Mouse (Mus musculus): Measurements from ENCODE around the gene Hcrtr1. TPM values are rescaled to one million over a fixed set of nuclear protein-coding genes. Genes with fewer than 3 reads are reported as not detected.

The Hcrtr1 gene
- polyA plus RNA-seq, 1 experiment: 0.66 TPM

GRCm38 (mm10) chr4:130169411-130169971 lies 30.3 kb upstream of the Hcrtr1 start:
- 84% methylated on average over 16 of the region's 16 CpGs for WGBS
- H3K4me1 ChIP-seq (ENCODE audit: control insufficient read depth, insufficient read depth, low read length): peaks cover 43% of the 10 kb centered on the region
- TF ChIP-seq CTCF (IDR thresholded peaks at IDR 0.05; ENCODE audit: insufficient read depth, low read length): no peak
- no peak for TF ChIP-seq POLR2A (IDR thresholded peaks at IDR 0.05; ENCODE audit: borderline replicate concordance, extremely low read depth, low read depth, low read length)
- H3K4me3 ChIP-seq (replicated peaks; ENCODE audit: extremely low read depth, low read depth, low read length): no peak overlapping the region
- no peak for DNase-seq

- DNase-seq: peak; percentile 85
- H3K4me3 ChIP-seq (replicated peaks; ENCODE audit: extremely low read depth, low read depth, low read length): peak overlapping the region; percentile 18
- WGBS: 29% methylated on average over 16 of the region's 16 CpGs
- peaks cover 43% of the 10 kb centered on the region for H3K4me1 ChIP-seq (ENCODE audit: control insufficient read depth, insufficient read depth, low read length)
- peak; percentile 39; the same call in 1 of the 2 replicates for TF ChIP-seq POLR2A (IDR thresholded peaks at IDR 0.05; ENCODE audit: borderline replicate concordance, extremely low read depth, low read depth, low read length)
- TF ChIP-seq CTCF (IDR thresholded peaks at IDR 0.05; ENCODE audit: insufficient read depth, low read length): no peak
Observed at GRCm38 (mm10) chr4:130168280-130169183, 29.4 kb upstream of the Hcrtr1 start.

DNA sequence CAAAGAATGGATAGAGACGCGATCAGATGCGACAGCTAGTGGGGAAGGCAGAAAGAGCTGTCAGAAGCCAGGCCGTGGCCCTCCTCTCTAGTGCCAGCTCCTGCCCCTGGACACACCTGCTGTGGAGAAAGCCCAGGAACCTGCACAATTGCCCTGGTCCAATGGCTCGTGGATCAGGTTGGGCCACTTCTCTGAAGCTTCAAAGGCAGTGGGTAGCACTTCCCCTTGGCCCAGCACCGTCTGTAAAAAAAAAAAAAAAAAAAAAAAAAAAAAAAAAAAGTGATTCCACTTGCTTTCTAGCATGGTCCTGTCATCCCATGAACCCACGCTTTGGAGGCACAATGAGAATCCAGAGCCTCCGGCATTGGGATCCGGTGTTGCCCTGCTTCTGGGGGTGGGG lies 28.7 kb upstream of the Hcrtr1 start:
- Histone ChIP-seq H3K4me1 (ENCODE audit: control insufficient read depth, insufficient read depth, low read length) (peaks cover 39% of the 10 kb centered on the region), H3K4me3 (replicated peaks; ENCODE audit: extremely low read depth, low read depth, low read length) (peak overlapping the region; percentile 18)
- TF ChIP-seq POLR2A (IDR thresholded peaks at IDR 0.05; ENCODE audit: borderline replicate concordance, extremely low read depth, low read depth, low read length) (peak; percentile 15; the same call in 1 of the 2 replicates), CTCF (IDR thresholded peaks at IDR 0.05; ENCODE audit: insufficient read depth, low read length) (no peak)
- DNase-seq: no peak
- WGBS: 26% methylated on average over 9 of the region's 9 CpGs

DNA sequence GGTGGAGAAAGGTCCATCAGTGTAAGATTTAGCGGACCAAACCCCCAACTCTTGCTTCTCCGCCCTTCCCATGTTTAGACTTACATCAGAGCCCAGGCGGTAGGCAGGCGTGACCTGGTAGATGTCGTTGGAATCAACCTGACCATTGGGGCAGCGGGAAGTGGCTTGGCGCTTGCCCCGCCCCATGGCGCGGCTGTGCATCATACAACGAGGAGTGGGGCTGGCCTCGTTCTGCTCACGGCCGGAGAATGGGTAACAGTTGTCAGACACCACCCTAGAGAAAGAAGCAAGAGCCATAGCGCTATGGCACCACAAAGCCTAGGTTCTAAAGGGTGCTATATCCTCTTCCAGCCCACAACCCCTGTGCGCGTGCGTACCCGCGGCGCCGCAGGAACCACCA lies 28.2 kb upstream of the Hcrtr1 start:
- no peak for TF ChIP-seq CTCF (IDR thresholded peaks at IDR 0.05; ENCODE audit: insufficient read depth, low read length)
- TF ChIP-seq POLR2A (IDR thresholded peaks at IDR 0.05; ENCODE audit: borderline replicate concordance, extremely low read depth, low read depth, low read length): no peak
- DNase-seq: no peak
- Histone ChIP-seq H3K4me1 (ENCODE audit: control insufficient read depth, insufficient read depth, low read length) (peaks cover 38% of the 10 kb centered on the region), H3K4me3 (replicated peaks; ENCODE audit: extremely low read depth, low read depth, low read length) (no peak overlapping the region)
- WGBS: 52% methylated on average over 22 of the region's 22 CpGs

- peaks cover 32% of the 10 kb centered on the region for H3K4me1 ChIP-seq (ENCODE audit: control insufficient read depth, insufficient read depth, low read length)
- no peak for DNase-seq
- no peak for TF ChIP-seq CTCF (IDR thresholded peaks at IDR 0.05; ENCODE audit: insufficient read depth, low read length)
- TF ChIP-seq POLR2A (IDR thresholded peaks at IDR 0.05; ENCODE audit: borderline replicate concordance, extremely low read depth, low read depth, low read length): no peak; the same call in 1 of the 2 replicates
- WGBS: 55% methylated on average over 8 of the region's 8 CpGs
- H3K4me3 ChIP-seq (replicated peaks; ENCODE audit: extremely low read depth, low read depth, low read length): no peak overlapping the region
Observed at GRCm38 (mm10) chr4:130166592-130166991, 27.4 kb upstream of the Hcrtr1 start.

DNA sequence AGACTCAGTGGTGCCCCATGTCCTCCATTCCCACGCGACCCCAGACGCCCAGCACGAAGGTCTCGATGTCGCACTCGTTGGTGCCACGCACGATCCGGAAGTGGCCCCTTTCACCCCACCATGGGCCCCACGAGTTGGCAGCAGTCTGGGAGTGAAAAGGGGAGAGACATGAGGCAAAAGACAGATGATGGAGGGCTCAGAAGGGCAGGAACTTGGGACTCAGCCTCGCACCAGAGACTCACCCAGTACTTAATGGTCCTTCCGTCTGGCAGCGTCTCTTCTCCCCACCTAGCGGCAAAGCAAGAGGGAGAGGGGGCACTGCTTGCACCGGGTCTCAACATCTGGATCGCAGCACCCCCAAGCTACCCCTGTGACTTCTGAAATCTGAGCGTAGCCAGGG lies 26.9 kb upstream of the Hcrtr1 start:
- Histone ChIP-seq H3K4me1 (ENCODE audit: control insufficient read depth, insufficient read depth, low read length) (peaks cover 29% of the 10 kb centered on the region), H3K4me3 (replicated peaks; ENCODE audit: extremely low read depth, low read depth, low read length) (no peak overlapping the region)
- no peak for TF ChIP-seq POLR2A (IDR thresholded peaks at IDR 0.05; ENCODE audit: borderline replicate concordance, extremely low read depth, low read depth, low read length)
- no peak for DNase-seq
- WGBS: 82% methylated on average over 18 of the region's 18 CpGs

- DNase-seq: no peak
- TF ChIP-seq POLR2A (IDR thresholded peaks at IDR 0.05; ENCODE audit: borderline replicate concordance, extremely low read depth, low read depth, low read length) (no peak), CTCF (IDR thresholded peaks at IDR 0.05; ENCODE audit: insufficient read depth, low read length) (no peak)
- peaks cover 29% of the 10 kb centered on the region for H3K4me1 ChIP-seq (ENCODE audit: control insufficient read depth, insufficient read depth, low read length)
- WGBS: 84% methylated on average over 6 of the region's 6 CpGs
- no peak overlapping the region for H3K4me3 ChIP-seq (replicated peaks; ENCODE audit: extremely low read depth, low read depth, low read length)
Observed at GRCm38 (mm10) chr4:130164121-130164520, 25.0 kb upstream of the Hcrtr1 start.

GRCm38 (mm10) chr4:130163391-130163861 lies 24.3 kb upstream of the Hcrtr1 start:
- Histone ChIP-seq H3K4me1 (ENCODE audit: control insufficient read depth, insufficient read depth, low read length) (peaks cover 23% of the 10 kb centered on the region), H3K4me3 (replicated peaks; ENCODE audit: extremely low read depth, low read depth, low read length) (peak overlapping the region; percentile 38)
- DNase-seq: peak; percentile 53
- TF ChIP-seq CTCF (IDR thresholded peaks at IDR 0.05; ENCODE audit: insufficient read depth, low read length) (no peak), POLR2A (IDR thresholded peaks at IDR 0.05; ENCODE audit: borderline replicate concordance, extremely low read depth, low read depth, low read length) (peak; percentile 77; the same call in 1 of the 2 replicates)
- WGBS: 6% methylated on average over 20 of the region's 20 CpGs

GRCm38 (mm10) chr4:130161349-130161748 lies 22.2 kb upstream of the Hcrtr1 start:
- Histone ChIP-seq H3K4me1 (ENCODE audit: control insufficient read depth, insufficient read depth, low read length) (peaks cover 6% of the 10 kb centered on the region; the same call in 1 of the 2 replicates), H3K4me3 (replicated peaks; ENCODE audit: extremely low read depth, low read depth, low read length) (no peak overlapping the region)
- WGBS: 55% methylated on average over 4 of the region's 4 CpGs
- no peak for DNase-seq
- TF ChIP-seq CTCF (IDR thresholded peaks at IDR 0.05; ENCODE audit: insufficient read depth, low read length) (no peak), POLR2A (IDR thresholded peaks at IDR 0.05; ENCODE audit: borderline replicate concordance, extremely low read depth, low read depth, low read length) (no peak)

Data from lung, adult 2 months (tissue).